Mouse (Mus musculus) kidney, adult 2 months (tissue): ENCODE measurements around the gene Top2a.

Experiments used
- CTCF ChIP-seq: fragments of 200-500 bp; conservative IDR thresholded peaks from 2 replicates; pipeline ENCODE4 v1.5.1; 2011; ENCODE audit warnings: low read depth, mild to moderate bottlenecking, control low read depth, low read length, moderate library complexity, mixed read lengths; ENCODE audit not compliant: insufficient read depth, insufficient read length
- POLR2A ChIP-seq: fragments of 200-500 bp; IDR thresholded peaks from one replicate; pipeline ENCODE4 v1.6.1; 2011; ENCODE audit warnings: low read depth, low read length, control low read depth

- TF ChIP-seq CTCF = no peak
- no peak for TF ChIP-seq POLR2A
These were observed 62.2 kb downstream of the Top2a start for GRCm38 (mm10) chr11:98961766-98962165.
